Mouse (Mus musculus) gastrocnemius, postnatal 4 days (tissue): Measurements from ENCODE around the gene Slc35f6. TPM values are rescaled to one million over a fixed set of nuclear protein-coding genes. Genes with fewer than 3 reads are reported as not detected.
A peak's percentile ranks its signal among the peaks of the same experiment; 100 is the strongest.
"Not testable (repeated sequence)": the region's sequence is repeated elsewhere in the genome, so short reads cannot be mapped to it uniquely, and the experiment has no call there.

Experiments used
- DNase-seq, 2 experiments: peaks; one replicate each; pipeline ENCODE4 v3.0.0; 2021 to 2022; ENCODE audit warnings: low spot score in 2 of 2, mixed read lengths in 2 of 2
- total RNA-seq, 2 experiments: library from RNA; stranded (reverse); gene quantifications; 2 replicates each; pipeline ENCODE4 v1.2.3; 2021

Slc35f6 gene
- total RNA-seq, 2 experiments from 2014 or later = 15.6 to 15.9 TPM

- no peak for DNase-seq
Measured at GRCm38 (mm10) chr5:30655042-30655441, 7.3 kb downstream of the Slc35f6 start.

GRCm38 (mm10) chr5:30655526-30656195, 7.9 kb downstream of the Slc35f6 start:
- DNase-seq = no peak

- DNase-seq = no peak
Measured at GRCm38 (mm10) chr5:30659042-30659441, 11.3 kb downstream of the Slc35f6 start.

GRCm38 (mm10) chr5:30660278-30660677, 12.5 kb downstream of the Slc35f6 start:
- no peak for DNase-seq

GRCm38 (mm10) chr5:30660813-30661212, 13.1 kb downstream of the Slc35f6 start:
- no peak for DNase-seq

GRCm38 (mm10) chr5:30665360-30665759, 17.6 kb downstream of the Slc35f6 start:
- DNase-seq = no peak

GRCm38 (mm10) chr5:30665968-30666367, 18.2 kb downstream of the Slc35f6 start:
- no peak for DNase-seq

GRCm38 (mm10) chr5:30666391-30667195, 18.9 kb downstream of the Slc35f6 start, which contains the start of gene Cenpa:
Gene Cenpa (plus strand): TSS chr5:30666777.
- peak; percentile 59 to 85 for DNase-seq

- no peak for DNase-seq
Measured at GRCm38 (mm10) chr5:30667215-30667614, 19.5 kb downstream of the Slc35f6 start.

- DNase-seq = no peak
Measured at GRCm38 (mm10) chr5:30667686-30668085, 20.0 kb downstream of the Slc35f6 start.

GRCm38 (mm10) chr5:30668637-30669495, 21.1 kb downstream of the Slc35f6 start:
- DNase-seq = no peak

GRCm38 (mm10) chr5:30669496-30669830, 21.7 kb downstream of the Slc35f6 start:
- no peak for DNase-seq

GRCm38 (mm10) chr5:30670091-30670490, 22.4 kb downstream of the Slc35f6 start:
- DNase-seq = no peak

GRCm38 (mm10) chr5:30674001-30674400, 26.3 kb downstream of the Slc35f6 start:
- no peak for DNase-seq

- DNase-seq = no peak
Measured at GRCm38 (mm10) chr5:30676800-30677199, 29.1 kb downstream of the Slc35f6 start.

- not testable (repeated sequence) for DNase-seq
Measured at GRCm38 (mm10) chr5:30678069-30678468, 30.3 kb downstream of the Slc35f6 start.

GRCm38 (mm10) chr5:30678722-30679296, 31.1 kb downstream of the Slc35f6 start:
- no peak for DNase-seq

GRCm38 (mm10) chr5:30679593-30679992, 31.9 kb downstream of the Slc35f6 start:
- DNase-seq = no peak

- DNase-seq = no peak
Measured at GRCm38 (mm10) chr5:30681970-30682369, 34.2 kb downstream of the Slc35f6 start.

- no peak for DNase-seq
Measured at GRCm38 (mm10) chr5:30682967-30683600, 35.4 kb downstream of the Slc35f6 start.

GRCm38 (mm10) chr5:30683993-30684392, 36.3 kb downstream of the Slc35f6 start:
- DNase-seq = no peak
